Comparison of ENCODE assay signal across 10 mouse cellular contexts in genomic region chr15:86069011-86069791, GRCm38 (mm10). TPM values are rescaled to one million over a fixed set of nuclear protein-coding genes. Genes with fewer than 3 reads are reported as not detected.
A peak's percentile ranks its signal among the peaks of the same experiment; 100 is the strongest.
DNase-seq lines count a peak whose midpoint lies in the region; ATAC-seq lines count a peak whose summit lies in the region.
"Had no signal": no experiment of that assay in that cellular context is flagged by ENCODE, and none has a peak within 500 bp of the region (broad histone marks: within the 10 kb centered on the region; RNA-seq: fewer than 3 reads in every experiment).

No protein-coding gene starts in this region.

- DNase-seq in hindbrain, embryonic 11.5 days (ENCODE audit: low spot score): no peak
- DNase-seq in spleen, postnatal 36 days (ENCODE audit: low spot score in 2 of 2): peak; percentile 73 to 74
- DNase-seq in spleen, adult 12 weeks (ENCODE audit: low spot score): no peak
- peak; percentile 52 for DNase-seq in thymus, postnatal 4 days
- no peak for DNase-seq in urinary bladder, postnatal 10 days (ENCODE audit: low spot score)
- DNase-seq: adrenal gland, postnatal 25 days; right cerebral cortex, adult 18-20 months had no signal

- H3K36me3 ChIP-seq in hindbrain, embryonic 13.5 days: peaks cover 5% of the 10 kb centered on the region; the same call in 1 of the 2 replicates
- no peaks in the 10 kb centered on the region for H3K36me3 ChIP-seq in hindbrain, embryonic 11.5 days (ENCODE audit: control insufficient read depth, insufficient read depth, low read length)
- H3K36me3 ChIP-seq: embryonic facial prominence, embryonic 12.5 days had no signal

- 0 out of 2 replicates have a peak overlapping the region, but pooled peaks have one; percentile 8 for H3K27ac ChIP-seq in hindbrain, embryonic 13.5 days
- H3K27ac ChIP-seq in hindbrain, embryonic 11.5 days (ENCODE audit: low read depth, low read length): no peak overlapping the region
- H3K27ac ChIP-seq: embryonic facial prominence, embryonic 12.5 days had no signal

- H3K27me3 ChIP-seq in hindbrain, embryonic 13.5 days: no peaks in the 10 kb centered on the region
- H3K27me3 ChIP-seq in hindbrain, embryonic 11.5 days (ENCODE audit: control insufficient read depth, insufficient read depth, low read length): no peaks in the 10 kb centered on the region
- H3K27me3 ChIP-seq: embryonic facial prominence, embryonic 12.5 days had no signal

- H3K4me1 ChIP-seq in hindbrain, embryonic 13.5 days (replicated peaks): peaks cover 71% of the 10 kb centered on the region
- peaks cover 2% of the 10 kb centered on the region for H3K4me1 ChIP-seq in hindbrain, embryonic 11.5 days (replicated peaks; ENCODE audit: control insufficient read depth, insufficient read depth, low read length)

- ATAC-seq in hindbrain, embryonic 13.5 days (ENCODE audit: low FRiP score): no peak
- no peak for ATAC-seq in hindbrain, embryonic 11.5 days (ENCODE audit: low FRiP score)
- ATAC-seq in granulocyte monocyte progenitor cell, adult 5-6 weeks (replicated peaks; ENCODE audit: poor library complexity, severe bottlenecking): peak; percentile 46

- no peak overlapping the region for H3K4me3 ChIP-seq in hindbrain, embryonic 13.5 days
- no peak overlapping the region for H3K4me3 ChIP-seq in hindbrain, embryonic 11.5 days (ENCODE audit: low read depth, low read length)
- H3K4me3 ChIP-seq: embryonic facial prominence, embryonic 12.5 days had no signal

- WGBS in hindbrain, embryonic 13.5 days: 79% methylated on average over 10 of the region's 10 CpGs
- 81% methylated on average over 9 of the region's 10 CpGs for WGBS in hindbrain, embryonic 11.5 days

- H3K9me3 ChIP-seq in hindbrain, embryonic 13.5 days: no peaks in the 10 kb centered on the region
- H3K9me3 ChIP-seq in hindbrain, embryonic 11.5 days (ENCODE audit: control insufficient read depth, low read length): no peaks in the 10 kb centered on the region
- H3K9me3 ChIP-seq: embryonic facial prominence, embryonic 12.5 days had no signal

- H3K9ac ChIP-seq in hindbrain, embryonic 13.5 days: no peak overlapping the region
- H3K9ac ChIP-seq in hindbrain, embryonic 11.5 days (ENCODE audit: low read depth, low read length): no peak overlapping the region
- H3K9ac ChIP-seq: embryonic facial prominence, embryonic 12.5 days had no signal

- no peak overlapping the region for H3K4me2 ChIP-seq in hindbrain, embryonic 13.5 days
- no peak overlapping the region for H3K4me2 ChIP-seq in hindbrain, embryonic 11.5 days (replicated peaks; ENCODE audit: low read depth, low read length)
- H3K4me2 ChIP-seq: embryonic facial prominence, embryonic 12.5 days had no signal

RNA-seq across cellular contexts. Expression of gene Gramd4, which starts 11.7 kb away (rescaled TPM):
- polyA plus RNA-seq in hindbrain, embryonic 13.5 days (2015; fragmentation: Nextera tagmentation; extraction: Ambion mirVana): 33.9 and 36.4 TPM in 2 replicates
- 8.7 and 10.1 TPM in 2 replicates for polyA plus RNA-seq in hindbrain, embryonic 11.5 days (2014; fragmentation: Nextera tagmentation; extraction: Ambion mirVana)
- total RNA-seq in granulocyte monocyte progenitor cell, adult 5-6 weeks (2014; fragmentation: Nextera tagmentation): 15.0 and 19.9 TPM in 2 replicates
- total RNA-seq in granulocyte monocyte progenitor cell, adult 5-6 weeks (2017): 15.9 and 18.4 TPM in 2 replicates

RNA-seq across cellular contexts. Expression of gene Celsr1, which starts 35.6 kb away (rescaled TPM):
- 1.6 and 1.8 TPM in 2 replicates for polyA plus RNA-seq in hindbrain, embryonic 13.5 days (2015; fragmentation: Nextera tagmentation; extraction: Ambion mirVana)
- 4.6 and 5.1 TPM in 2 replicates for polyA plus RNA-seq in hindbrain, embryonic 11.5 days (2014; fragmentation: Nextera tagmentation; extraction: Ambion mirVana)
- 8.0 and 12.6 TPM in 2 replicates for total RNA-seq in granulocyte monocyte progenitor cell, adult 5-6 weeks (2014; fragmentation: Nextera tagmentation)
- 6.9 and 8.7 TPM in 2 replicates for total RNA-seq in granulocyte monocyte progenitor cell, adult 5-6 weeks (2017)

Comparison
In these comparisons a context has a peak if more than half of its experiments do, and no peak if none do; other contexts are left out.
1. DNase-seq: peak in spleen, postnatal 36 days (2 of 2) and thymus, postnatal 4 days (single experiment); none in hindbrain, embryonic 11.5 days (single experiment), spleen, adult 12 weeks (single experiment) and urinary bladder, postnatal 10 days (single experiment).